14 mouse cellular contexts compared by ENCODE assay signal in the genomic region with DNA sequence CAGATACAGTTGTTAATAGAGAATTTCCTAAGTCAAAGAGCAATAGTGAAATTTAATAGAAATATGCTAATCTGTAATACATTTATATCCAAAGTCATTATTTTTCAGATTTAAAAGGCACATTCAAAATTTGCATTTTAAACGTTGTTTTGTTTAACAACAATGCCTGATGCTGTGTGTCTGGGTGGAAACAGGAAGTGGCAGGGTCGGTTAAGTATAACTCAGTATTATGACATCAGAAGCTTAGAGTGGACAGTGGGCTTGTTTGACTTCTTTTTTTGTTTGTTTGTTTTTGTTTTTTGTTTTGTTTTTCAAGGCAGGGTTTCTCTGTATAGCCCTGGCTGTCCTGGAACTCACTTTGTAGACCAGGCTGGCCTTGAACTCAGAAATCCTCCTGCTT.
"Had no signal": no experiment of that assay in that cellular context is flagged by ENCODE, and none has a peak within 500 bp of the region (broad histone marks: within the 10 kb centered on the region; RNA-seq: fewer than 3 reads in every experiment).

No protein-coding gene starts in this region.

- H3K27me3 ChIP-seq: kidney, embryonic 15.5 days; limb, embryonic 13.5 days; neural tube, embryonic 12.5 days had no signal

- DNase-seq: kidney, adult 2 months; kidney, postnatal 25 days; layer of hippocampus, adult 9-11 months; left cerebral cortex, postnatal 4 days; lung, adult 18-20 months; midbrain, embryonic 14.5 days; retina, postnatal 1 day; right cerebral cortex, postnatal 4 days; spleen, adult 18-20 months; thymus, postnatal 36 days had no signal

- H3K36me3 ChIP-seq: kidney, embryonic 15.5 days; limb, embryonic 13.5 days; midbrain, embryonic 10.5 days; neural tube, embryonic 12.5 days had no signal
